Mouse (Mus musculus) monocyte, adult 2 months (primary cell): Measurements from ENCODE around the gene Etnk2.

Source experiments
- DNase-seq, 2 experiments: peaks; one replicate each; pipeline ENCODE4 v3.0.0; 2022; ENCODE audit warnings: low spot score in 2 of 2, low read depth in 1 of 2

The Etnk2 gene

GRCm38 (mm10) chr1:133380347-133381065 lies 17.1 kb downstream of the Etnk2 start:
- DNase-seq, result no peak

- DNase-seq, result no peak
Measured at GRCm38 (mm10) chr1:133382008-133382407, 18.6 kb downstream of the Etnk2 start.

- DNase-seq, result no peak
Measured at GRCm38 (mm10) chr1:133382552-133383155, 19.3 kb downstream of the Etnk2 start.

- DNase-seq, result no peak
Measured at GRCm38 (mm10) chr1:133383157-133383783, 19.9 kb downstream of the Etnk2 start.

DNA sequence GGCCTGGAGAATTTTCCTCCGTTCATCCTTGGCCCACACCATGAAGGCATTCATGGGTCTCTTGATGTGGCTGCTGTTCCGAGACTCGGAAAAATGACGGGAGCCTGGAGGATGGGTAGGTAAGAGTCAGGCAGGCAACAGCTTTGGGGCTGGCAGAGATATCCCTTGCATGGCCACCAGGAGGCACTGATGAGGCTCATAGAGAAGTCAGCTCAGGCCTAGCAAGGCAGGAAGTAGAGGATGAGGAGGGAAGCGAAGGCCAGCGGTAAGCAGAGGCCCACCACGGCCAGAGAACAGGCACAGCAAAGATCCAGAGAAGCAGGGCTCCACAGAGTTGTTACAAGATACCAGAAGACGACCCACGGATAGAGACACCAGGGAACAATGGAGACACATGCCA lies 22.1 kb downstream of the Etnk2 start:
- DNase-seq, result peak in 1 of 2 experiments; percentile 53

DNA sequence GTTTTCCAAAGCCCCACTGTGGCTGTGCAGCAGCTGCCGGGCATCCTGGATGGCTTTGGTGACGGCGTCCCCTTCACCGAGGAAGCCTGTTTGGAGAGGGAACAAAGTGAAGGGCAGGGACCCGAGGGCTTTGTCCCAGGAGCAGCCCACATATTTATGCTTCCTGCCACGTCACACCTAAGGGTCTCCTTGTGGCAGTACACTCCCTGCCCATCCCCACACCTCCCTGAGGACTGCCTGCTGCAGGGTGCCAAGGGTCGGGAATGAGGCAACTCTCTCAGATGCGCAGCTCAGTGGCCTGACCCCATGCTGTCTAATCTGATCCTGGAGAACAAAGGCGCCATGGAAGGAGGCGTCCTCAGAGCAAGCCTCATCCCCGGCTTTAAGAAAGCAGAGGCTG lies 22.8 kb downstream of the Etnk2 start:
- DNase-seq, result no peak

GRCm38 (mm10) chr1:133387539-133388268 lies 24.3 kb downstream of the Etnk2 start:
- no peak for DNase-seq

DNA sequence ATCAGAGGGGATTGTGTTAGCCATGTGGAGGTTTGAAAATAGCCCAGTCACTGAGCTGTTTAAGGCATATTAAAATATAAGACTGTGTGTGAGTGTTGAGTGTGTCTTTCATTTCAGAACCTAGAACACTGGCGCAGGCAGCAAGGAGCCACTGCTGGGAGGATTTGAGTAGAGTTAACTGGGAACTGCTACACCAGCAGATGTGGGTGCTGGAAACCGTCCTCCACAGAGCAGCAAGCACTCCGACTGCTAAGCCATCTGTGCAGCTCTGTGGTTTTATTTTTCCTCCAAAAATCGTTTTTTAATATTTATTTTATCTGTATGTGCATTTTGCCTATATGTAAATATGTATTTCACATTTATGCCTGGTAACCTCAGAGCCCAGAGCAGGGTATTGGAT lies 31.3 kb downstream of the Etnk2 start:
- DNase-seq, result no peak

GRCm38 (mm10) chr1:133396693-133397092 lies 33.3 kb downstream of the Etnk2 start:
- no peak for DNase-seq

DNA sequence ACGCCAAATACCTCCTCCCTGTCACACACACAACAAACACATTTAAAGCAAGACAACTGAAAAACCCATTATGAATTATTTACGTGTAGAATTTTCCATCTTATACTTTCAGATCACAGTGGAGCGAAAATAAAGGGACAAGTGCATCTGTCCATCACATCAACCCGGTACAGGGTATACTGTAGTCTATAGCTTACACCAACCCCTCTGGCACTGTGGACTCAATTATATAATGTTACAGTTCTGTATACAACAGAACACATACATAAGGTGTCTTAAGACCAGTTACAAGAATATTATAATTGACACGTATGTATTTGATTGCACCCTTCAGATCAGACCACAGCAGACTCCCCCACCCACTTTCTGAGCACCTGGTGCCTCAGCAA lies 33.7 kb downstream of the Etnk2 start:
- DNase-seq, result no peak

GRCm38 (mm10) chr1:133397483-133398237 lies 34.3 kb downstream of the Etnk2 start:
- no peak for DNase-seq

DNA sequence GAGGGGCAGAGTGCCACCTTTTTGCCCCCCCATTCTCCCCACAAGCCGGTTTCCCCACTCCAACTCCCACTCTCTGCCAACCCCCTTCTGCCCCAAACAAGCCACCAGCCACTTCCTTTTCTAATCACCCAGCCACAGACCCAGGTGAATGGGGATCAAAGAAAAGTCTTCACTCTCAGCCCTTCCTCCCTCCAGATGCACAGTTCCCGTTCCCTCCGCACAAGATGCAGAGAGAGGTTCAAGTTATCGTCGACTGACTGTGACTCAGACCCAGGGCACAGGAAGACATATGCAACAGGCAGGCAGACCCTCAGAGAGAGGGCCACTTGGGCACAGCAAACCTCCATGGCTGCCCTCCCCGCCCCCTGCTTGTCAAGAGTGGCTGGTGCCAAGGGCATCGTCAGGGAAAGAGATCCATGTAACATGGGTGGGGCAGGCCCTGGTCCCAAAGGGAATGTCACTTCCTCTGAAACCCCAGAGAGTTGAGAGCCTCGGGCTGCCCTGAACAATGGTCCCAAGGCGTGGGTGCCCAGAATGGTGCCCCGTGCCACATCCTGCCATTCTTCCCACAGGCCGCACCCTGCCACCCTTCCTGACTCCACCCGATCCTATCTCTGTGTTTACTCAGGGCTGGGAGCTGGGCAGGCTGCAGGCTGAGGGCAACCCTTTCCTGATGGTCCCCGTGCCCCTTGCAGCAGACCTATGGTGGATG lies 36.8 kb downstream of the Etnk2 start:
- no peak for DNase-seq

DNA sequence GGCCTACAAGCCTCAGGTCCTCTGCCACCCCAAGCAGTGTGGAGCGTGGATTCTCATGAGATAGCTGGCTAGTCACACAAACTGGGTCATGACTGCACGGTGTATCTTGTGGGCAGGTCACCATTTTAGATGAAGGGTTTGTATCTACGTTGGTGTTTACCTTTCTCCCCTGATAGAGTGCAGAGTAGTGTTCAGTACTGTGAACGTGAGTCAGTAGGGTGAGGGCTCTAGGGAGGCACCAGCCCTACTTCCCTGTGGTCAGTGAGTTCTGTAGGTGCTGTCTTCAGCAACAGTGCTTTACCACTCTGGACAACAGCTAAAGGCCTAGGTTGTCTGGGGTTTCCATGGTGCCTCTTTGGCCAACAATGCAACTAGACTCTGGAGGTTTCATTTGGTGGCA lies 40.6 kb downstream of the Etnk2 start:
- no peak for DNase-seq

- no peak for DNase-seq
Measured at GRCm38 (mm10) chr1:133406614-133407013, 43.2 kb downstream of the Etnk2 start.

DNA sequence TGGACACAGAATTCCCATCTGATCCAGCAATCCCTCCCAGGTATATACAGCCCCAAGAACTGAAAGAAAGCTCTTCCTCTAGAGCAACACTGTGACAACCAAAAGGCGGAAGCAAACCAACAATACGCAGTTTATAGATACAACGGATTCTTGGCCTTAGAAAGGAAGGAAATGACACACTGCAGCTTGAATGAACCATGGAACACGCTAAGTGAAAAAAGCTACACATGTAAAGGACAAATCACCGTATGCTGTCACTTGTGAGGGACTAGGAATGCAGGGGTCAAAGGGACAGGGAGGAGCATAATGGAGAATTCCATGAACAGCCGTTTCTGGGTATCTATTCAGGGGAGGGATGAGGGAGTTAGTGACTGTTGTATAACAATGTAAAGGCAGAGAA lies 44.1 kb downstream of the Etnk2 start:
- DNase-seq, result no peak

DNA sequence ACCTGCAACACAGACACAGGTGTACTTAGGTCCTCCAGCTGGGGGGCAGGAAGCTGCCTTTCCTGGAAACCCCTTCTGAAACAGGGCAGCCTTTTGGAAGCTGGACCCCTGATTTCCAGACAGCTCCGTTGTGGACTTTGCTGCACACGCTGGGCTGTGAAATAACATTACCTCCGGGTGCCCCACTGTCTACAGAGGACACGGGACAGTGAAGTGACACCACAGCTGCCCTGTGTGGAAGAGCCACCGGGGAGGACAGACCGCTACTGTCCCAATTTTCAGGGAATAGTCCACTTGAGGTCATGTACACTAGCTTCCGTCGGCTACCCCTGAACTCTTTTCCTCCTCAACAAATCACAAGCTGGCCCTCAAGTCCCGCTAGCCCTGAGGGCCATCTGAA lies 44.9 kb downstream of the Etnk2 start:
- no peak for DNase-seq

DNA sequence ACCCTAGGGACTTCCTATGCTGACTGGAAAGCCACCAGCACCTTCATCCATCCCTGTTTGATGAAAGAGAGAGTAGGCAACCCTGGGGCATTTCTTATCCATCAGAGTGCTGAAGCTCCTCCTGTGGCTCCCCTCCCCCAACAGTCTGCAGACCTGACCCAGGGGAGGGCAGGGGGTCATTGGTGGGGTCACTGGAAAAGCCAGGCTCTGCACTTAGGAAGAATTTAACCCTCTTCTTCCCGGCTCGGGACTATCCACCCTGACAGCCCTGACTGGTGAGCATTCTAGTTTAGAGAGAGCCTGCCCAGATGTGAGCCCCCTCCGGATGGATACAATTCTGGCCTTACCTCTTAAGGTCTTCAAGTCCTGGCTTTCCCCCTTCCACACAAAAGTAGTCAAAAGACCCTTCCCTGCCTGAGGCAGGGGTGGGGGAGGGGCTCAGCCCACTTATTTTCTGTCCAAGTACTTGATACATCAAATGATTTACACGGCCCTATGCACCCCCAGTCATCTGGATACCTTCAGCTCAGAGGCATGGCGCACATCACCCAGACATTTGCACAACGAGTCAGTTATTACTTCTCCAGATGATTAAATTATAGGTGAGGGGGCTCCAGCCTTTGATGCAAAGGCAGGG lies 45.6 kb downstream of the Etnk2 start:
- no peak for DNase-seq

DNA sequence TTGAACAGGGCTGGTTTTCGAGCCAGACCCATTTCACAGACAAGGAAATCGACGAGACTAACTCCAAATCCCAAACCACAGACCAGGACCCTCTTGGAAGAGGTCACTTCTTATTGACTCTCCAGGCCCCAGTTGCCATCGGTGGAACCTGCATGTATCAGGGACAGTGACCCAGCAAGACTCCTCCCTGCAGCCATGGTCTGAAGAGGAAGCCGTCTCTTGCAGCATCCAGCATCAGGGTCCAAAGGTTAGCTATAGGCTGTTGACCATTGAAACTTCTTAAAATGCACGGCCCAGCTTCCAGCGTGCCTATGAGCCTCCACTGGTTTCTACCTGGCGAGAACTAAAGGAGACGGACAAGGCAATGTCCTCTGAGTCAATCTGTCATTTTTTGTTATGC lies 46.4 kb downstream of the Etnk2 start:
- DNase-seq, result no peak

- DNase-seq, result no peak
Measured at GRCm38 (mm10) chr1:133411506-133412147, 48.3 kb downstream of the Etnk2 start.

DNA sequence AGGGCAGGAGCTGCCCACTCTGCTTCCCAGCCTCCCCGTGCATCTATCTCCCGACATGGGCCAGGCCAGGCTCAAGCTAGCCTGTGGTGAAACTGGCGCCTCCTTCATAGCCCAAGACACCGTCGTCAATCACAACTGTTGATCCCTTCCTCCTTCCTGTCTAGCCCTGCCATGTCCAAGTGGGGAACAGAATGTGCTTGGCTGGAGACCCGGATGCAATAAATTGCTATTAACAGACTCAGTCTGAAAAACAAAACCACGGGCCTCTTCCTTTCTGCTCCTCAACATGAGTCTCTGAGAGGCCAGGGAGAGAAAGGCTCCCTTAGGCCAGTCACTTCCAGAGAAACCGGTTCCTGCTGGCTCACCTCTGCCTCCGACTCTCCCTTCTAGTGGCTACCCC lies 49.6 kb downstream of the Etnk2 start:
- DNase-seq, result no peak
